Mouse (Mus musculus) mature B cell (primary cell): ENCODE results near the gene Ces5a.
"Not testable (repeated sequence)": the region's sequence is repeated elsewhere in the genome, so short reads cannot be mapped to it uniquely, and the experiment has no call there.

Experiments
- in situ Hi-C: fragments of 300-500 bp; cut with MboI; formaldehyde crosslinking; loops from 2 replicates; pipeline ENCODE4 v1.14.3; 2019

Gene Ces5a

DNA sequence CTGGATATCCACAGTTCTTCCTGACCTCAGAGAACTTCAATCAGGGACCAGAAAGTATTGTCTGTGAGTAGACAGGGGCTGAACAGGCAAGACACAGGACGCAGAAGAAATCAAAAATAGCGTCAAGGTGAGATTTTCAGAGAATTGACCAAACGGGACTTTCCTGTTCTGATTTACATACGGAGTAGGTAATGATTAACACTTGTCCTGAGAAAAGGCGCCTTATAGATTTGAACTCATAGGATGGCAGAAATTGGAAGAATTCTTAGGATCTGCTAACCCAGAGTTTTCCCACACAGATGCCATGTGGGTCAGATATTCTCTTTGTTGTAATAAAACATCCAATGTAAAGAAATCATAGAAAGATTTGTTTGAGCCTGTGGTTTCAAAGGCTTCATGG is at the start of gene Ces5a:
Gene Ces5a (minus strand): TSS at position 101 of the 400 bp plus-strand sequence.
- in situ Hi-C loops = no loop called here

DNA sequence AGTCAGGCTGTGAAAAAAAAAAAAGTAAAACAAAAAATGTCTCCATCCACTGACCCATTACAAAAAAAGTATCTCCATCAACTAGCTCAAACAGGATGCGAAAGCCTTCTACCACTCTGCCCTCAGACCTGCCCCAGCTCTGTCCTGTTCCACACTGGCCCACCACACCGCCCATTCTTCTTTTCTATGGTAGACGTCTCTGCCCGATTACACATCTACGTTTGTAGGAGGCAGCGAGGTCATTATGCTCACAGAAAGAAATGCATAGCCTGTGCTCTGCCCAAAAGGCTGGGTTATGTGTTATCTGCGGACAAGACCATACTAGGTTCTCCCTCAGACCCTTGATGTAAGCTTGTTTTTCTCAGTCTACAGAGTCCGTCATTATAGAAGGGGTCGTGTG is 37.2 kb upstream of the Ces5a start:
- in situ Hi-C loops = no loop called here

DNA sequence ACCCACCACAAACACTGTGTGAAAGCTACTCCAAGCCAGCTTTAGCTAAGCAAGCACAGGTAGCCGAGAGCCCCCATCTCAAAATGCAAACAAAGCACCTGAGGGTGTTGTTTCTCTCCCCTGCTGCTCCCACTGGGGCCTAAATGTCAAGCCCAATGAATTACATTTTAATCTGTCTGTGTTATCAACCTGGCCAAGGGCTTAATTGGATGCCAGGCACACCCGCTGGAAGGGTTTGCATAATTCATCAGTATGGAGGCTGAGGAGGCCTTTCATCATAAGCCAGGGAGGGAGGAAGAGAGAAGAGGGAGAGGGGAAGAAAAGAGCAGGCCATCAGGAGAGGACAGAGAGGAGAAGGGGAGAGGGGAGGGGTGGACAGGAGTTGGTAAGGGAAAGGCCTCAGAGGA is 36.5 kb upstream of the Ces5a start:
- in situ Hi-C loops = no loop called here

DNA sequence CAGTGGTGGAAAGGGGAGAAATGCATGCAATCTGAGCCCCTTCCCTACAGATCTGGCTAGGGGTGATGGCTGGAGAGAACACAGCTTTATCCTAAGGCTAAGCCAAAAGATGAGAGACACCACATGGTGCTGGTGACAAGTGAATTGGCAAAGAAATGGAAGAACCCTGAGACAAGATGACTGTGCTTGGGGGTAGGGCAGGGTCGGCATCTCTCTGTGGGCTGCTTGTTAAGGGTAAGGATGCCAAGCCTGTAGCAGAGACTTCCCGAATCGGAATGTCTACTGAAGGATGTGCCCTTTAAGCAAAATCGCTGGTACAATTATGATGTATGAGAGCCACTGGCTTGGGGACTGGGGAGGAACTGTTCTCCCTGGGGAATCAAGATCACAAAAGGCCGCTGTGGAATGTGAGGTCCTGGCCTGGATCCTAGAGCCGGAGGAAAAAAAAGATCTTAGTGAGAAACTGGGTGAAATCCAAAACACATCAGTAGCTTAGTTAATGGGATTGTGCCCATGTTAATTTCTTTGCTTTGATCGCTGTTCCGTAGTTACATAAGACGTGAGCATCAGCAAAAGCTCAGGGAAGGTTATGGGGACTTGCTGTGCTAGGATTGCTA is 35.8 kb upstream of the Ces5a start:
- in situ Hi-C loops = no loop called here

GRCm38 (mm10) chr8:93570186-93570530 is 34.5 kb upstream of the Ces5a start:
- in situ Hi-C loops = no loop called here

DNA sequence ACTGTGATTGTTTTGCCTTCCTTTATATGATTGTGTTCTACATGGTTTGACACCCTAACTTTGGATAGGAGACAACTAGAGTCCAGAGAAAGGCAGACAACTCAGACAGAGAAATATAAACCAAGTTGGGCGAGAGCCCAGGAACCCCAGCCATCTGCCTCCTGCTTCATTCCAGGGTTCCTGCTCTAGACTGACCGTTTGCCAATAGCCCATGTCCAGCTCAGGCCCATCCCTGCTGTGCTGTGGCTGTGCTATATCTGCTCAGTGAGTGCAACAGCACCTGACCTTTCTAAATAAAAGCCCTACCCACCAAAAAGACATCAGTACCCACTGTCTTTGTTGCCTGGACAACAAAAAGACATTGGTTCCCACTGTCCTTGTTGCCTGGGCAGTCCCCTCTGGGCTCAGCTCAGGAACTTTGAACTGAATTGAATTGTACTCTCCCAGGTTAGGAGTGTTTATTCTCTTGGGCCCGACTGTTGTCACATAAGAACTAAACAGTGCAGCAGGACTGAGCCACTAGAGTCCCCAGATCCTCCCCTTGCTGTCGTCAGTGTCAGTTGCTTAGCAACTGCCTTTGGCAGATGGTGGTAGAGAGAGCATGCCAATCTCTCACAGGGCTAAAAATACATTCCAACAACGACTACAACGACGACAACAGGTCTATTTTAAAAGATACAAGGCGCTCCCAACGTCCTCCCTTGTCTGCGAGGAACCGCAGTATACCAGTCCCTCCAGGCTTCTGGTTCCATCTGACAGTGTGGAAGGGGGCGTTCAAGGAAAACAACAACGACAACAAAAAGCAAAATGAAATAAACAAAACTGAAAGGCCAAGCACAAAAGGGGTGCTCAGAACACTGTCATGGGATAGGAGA is 33.9 kb upstream of the Ces5a start:
- in situ Hi-C loops = no loop called here

- in situ Hi-C loops = no loop called here
These were observed 33.0 kb upstream of the Ces5a start for GRCm38 (mm10) chr8:93568666-93569065.

- in situ Hi-C loops = no loop called here
These were observed 31.5 kb upstream of the Ces5a start for GRCm38 (mm10) chr8:93567086-93567485.

- in situ Hi-C loops = no loop called here
These were observed 29.0 kb upstream of the Ces5a start for GRCm38 (mm10) chr8:93564634-93565033.

DNA sequence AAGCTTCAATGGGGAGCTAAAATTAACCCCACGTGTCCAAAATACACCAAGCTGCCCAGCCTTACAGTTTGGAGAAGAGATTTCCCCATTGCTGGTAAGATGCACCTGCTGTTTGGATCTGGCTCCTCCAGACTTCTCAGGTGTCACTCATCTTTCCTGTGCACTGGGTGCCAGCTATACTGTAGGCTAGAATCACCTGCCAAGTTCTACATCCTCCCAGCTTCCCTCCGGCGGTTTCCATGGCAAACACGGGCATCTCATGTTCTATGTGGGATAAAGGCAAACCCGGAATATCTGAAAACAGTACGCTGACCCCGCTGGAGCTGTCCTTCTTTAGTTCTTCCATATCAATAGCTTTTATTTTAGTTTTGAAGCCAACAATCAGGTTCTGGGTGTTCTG is 27.9 kb upstream of the Ces5a start:
- in situ Hi-C loops = no loop called here

- in situ Hi-C loops = no loop called here
These were observed 27.1 kb upstream of the Ces5a start for GRCm38 (mm10) chr8:93562557-93563210.

- in situ Hi-C loops = no loop called here
These were observed 25.6 kb upstream of the Ces5a start for GRCm38 (mm10) chr8:93561271-93561670.

- in situ Hi-C loops = no loop called here
These were observed 24.1 kb upstream of the Ces5a start for GRCm38 (mm10) chr8:93559696-93560095.

DNA sequence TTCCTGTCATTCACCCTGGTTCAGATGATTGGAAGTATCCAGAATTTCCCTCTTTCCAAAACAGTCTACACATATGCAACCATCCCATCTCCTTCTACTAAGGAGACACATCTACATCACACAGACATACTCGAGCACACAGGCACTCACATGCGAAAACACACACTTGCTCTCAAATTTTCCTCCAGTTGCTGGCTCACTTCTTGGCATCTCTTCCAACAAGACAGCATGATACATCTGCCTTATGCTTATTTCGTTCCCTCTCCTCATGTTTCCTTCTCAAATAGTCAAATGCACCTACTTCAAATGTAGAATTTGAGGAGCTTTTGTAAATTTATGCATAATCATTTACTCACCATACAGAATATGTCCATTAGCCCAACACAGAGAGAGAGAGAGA is 33.0 kb downstream of the Ces5a start:
- in situ Hi-C loops = no loop called here

GRCm38 (mm10) chr8:93499437-93499836 is 36.2 kb downstream of the Ces5a start:
- in situ Hi-C loops = no loop called here

- in situ Hi-C loops = no loop called here
These were observed 40.3 kb downstream of the Ces5a start for GRCm38 (mm10) chr8:93495330-93495729.

DNA sequence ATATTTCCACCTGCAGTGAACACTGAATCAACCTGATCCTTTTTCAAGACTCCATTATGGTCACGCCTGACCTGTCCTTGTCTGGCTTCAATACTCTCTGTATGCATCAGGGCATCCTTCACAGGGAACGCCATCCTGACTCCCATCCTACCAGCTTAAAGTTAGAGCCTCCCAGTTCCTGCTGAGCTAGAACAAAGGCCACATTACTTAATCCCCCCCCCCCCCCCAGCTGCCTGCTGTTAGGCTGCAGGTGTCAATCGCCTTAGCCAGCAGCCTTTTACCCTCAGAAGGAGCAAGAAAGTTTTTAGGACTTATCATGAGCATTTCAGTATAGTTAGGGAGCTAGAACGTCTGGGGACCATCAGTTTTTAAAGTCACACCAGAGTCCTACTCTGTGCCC is 46.9 kb downstream of the Ces5a start:
- in situ Hi-C loops = no loop called here

DNA sequence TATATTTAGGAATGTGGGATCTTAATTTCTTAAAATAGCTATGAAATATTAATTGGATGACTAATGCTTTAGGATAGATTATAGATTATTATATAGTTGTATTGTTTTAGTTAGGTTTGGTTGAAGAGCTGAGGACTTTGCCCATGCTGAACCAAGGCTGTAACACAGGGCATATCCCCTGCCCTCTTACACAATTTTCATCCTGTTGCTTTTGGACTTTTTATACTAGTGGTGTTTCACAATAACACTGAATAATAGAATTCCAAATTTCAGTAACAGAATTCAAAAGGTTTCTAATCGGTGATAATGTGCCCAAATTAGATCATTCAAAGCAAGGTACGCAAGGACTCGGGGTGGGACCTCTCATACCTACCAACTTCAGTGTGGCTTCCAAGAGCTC is 57.4 kb downstream of the Ces5a start:
- in situ Hi-C loops = no loop called here

- in situ Hi-C loops = not testable (repeated sequence)
These were observed 65.9 kb downstream of the Ces5a start for GRCm38 (mm10) chr8:93469733-93470132.

DNA sequence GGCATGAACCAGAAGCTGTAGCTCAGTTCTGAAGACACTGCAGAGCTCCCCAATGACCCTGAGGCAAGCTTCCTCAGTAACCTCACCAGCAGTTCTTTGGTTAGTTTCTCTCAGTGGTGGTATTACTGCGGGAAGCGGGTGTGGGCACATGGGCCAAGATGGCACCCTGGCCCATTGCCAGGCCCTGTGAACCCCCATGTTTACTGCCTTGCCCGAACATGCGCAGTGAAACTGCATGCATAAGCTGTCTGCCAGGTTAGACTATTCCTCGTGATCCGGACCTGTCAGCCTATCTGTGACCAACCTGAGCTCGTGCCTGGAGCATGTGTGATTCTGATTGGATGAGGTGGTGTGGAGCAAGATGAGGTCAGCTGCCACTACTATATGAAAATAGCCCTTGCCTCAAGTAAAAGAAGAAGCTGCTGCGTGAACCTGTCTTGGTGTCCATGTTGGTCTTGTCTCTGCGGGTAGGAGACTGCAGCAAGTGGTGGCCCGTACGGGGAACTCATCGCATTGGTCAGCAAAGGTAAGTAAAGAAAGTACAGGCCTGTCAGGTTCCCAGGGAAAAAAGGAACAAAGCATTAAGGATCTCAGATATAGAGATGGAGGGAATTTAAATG is 81.3 kb downstream of the Ces5a start:
- in situ Hi-C loops = no loop called here
